Mouse (Mus musculus): ENCODE data around the gene Dlg2.

- TF ChIP-seq POLR2A (IDR thresholded peaks at IDR 0.05; ENCODE audit: borderline replicate concordance, insufficient read depth, low read length) (no peak), CTCF (IDR thresholded peaks at IDR 0.05; ENCODE audit: borderline replicate concordance, insufficient read depth, low read depth, low read length) (no peak)
These were observed 472.7 kb downstream of the Dlg2 start for GRCm38 (mm10) chr7:90949212-90949611.
